Mouse (Mus musculus) CH12.LX (cell line): ENCODE measurements around the gene Klhl33. TPM values are rescaled to one million over a fixed set of nuclear protein-coding genes. Genes with fewer than 3 reads are reported as not detected.

ENCODE experiments used
- DNase-seq: peaks from one replicate; pipeline ENCODE4 v3.0.0-alpha.2; 2013; ENCODE audit errors: extremely low read depth
- H3K27ac ChIP-seq: 2 replicates; pipeline ENCODE4 v1.5.1; 2012; ENCODE audit warnings: low read depth, mild to moderate bottlenecking, control low read depth, moderate library complexity; ENCODE audit not compliant: insufficient read depth
- H3K27me3 ChIP-seq: replicated peaks from 2 replicates; pipeline ENCODE3; 2012; ENCODE audit warnings: inconsistent platforms
- H3K36me3 ChIP-seq, 2 experiments: replicated peaks in 1 of 2; 2 replicates each; pipeline versions ENCODE3 to v1.6.1; 2012; ENCODE audit warnings: inconsistent platforms in 1 of 2, low read length in 1 of 2, mild to moderate bottlenecking in 1 of 2, mixed read lengths in 1 of 2, moderate library complexity in 1 of 2; ENCODE audit not compliant: control insufficient read depth in 1 of 2, insufficient read depth in 1 of 2
- H3K4me1 ChIP-seq, 2 experiments: 2 replicates each; pipeline ENCODE4 v1.6.1; 2012; ENCODE audit warnings: inconsistent platforms in 1 of 2, moderate library complexity in 1 of 2; ENCODE audit not compliant: insufficient read depth in 2 of 2, control insufficient read depth in 1 of 2
- H3K4me2 ChIP-seq: 2 replicates; pipeline ENCODE4 v1.6.1; 2012; ENCODE audit warnings: low read depth, mild to moderate bottlenecking, control low read depth; ENCODE audit not compliant: poor library complexity, insufficient read depth, severe bottlenecking
- H3K4me3 ChIP-seq, 3 experiments: fragments of 150-350 bp in 1 of 3; sonication (generic) in 1 of 3; replicated peaks in 1 of 3; 2 replicates each; pipeline versions ENCODE3 to v1.5.1; 2011 to 2012; ENCODE audit warnings: low read depth in 2 of 3, low read length in 2 of 3, mild to moderate bottlenecking in 2 of 3, moderate library complexity in 2 of 3, control low read depth in 1 of 3, improper control_type of control experiment in 1 of 3, inconsistent platforms in 1 of 3, mixed read lengths in 1 of 3; ENCODE audit not compliant: poor library complexity in 1 of 3
- H3K79me2 ChIP-seq: replicated peaks from 2 replicates; pipeline ENCODE4 v1.6.1; 2012; ENCODE audit warnings: mild to moderate bottlenecking, moderate library complexity; ENCODE audit not compliant: control insufficient read depth, poor library complexity, insufficient read depth, severe bottlenecking; ENCODE audit errors: extremely low read depth
- H3K9ac ChIP-seq: 2 replicates; pipeline ENCODE4 v1.6.1; 2012; ENCODE audit warnings: low read depth, mild to moderate bottlenecking, control low read depth, moderate library complexity; ENCODE audit not compliant: insufficient read depth
- H3K9me3 ChIP-seq: replicated peaks from 2 replicates; pipeline ENCODE3; 2012; ENCODE audit warnings: low read length, inconsistent platforms, mixed read lengths
- BHLHE40 ChIP-seq: IDR thresholded peaks from 2 replicates; pipeline ENCODE4 v1.6.1; 2011; ENCODE audit warnings: mild to moderate bottlenecking, low read depth, low read length, improper control_type of control experiment
- CHD2 ChIP-seq: IDR thresholded peaks from 2 replicates; pipeline ENCODE4 v1.6.1; 2011; ENCODE audit warnings: low read length, improper control_type of control experiment
- ELF1 ChIP-seq: IDR thresholded peaks from 2 replicates; pipeline ENCODE4 v1.6.1; 2014; ENCODE audit warnings: low read depth, mild to moderate bottlenecking, inconsistent platforms, low read length, improper control_type of control experiment
- ETS1 ChIP-seq: conservative IDR thresholded peaks from 2 replicates; pipeline ENCODE4 v1.6.1; 2012; ENCODE audit warnings: low read depth, mild to moderate bottlenecking, inconsistent platforms, low read length, improper control_type of control experiment, moderate library complexity
- GABPA ChIP-seq: IDR thresholded peaks from 2 replicates; pipeline ENCODE4 v1.6.1; 2012; ENCODE audit warnings: low read depth, low read length, improper control_type of control experiment, inconsistent platforms; ENCODE audit not compliant: insufficient replicate concordance
- JUND ChIP-seq: conservative IDR thresholded peaks from 2 replicates; pipeline ENCODE4 v1.6.1; 2011; ENCODE audit warnings: low read depth, low read length, improper control_type of control experiment
- KAT2A ChIP-seq: IDR thresholded peaks from 2 replicates; pipeline ENCODE4 v1.6.1; 2012; ENCODE audit warnings: low read length, improper control_type of control experiment, inconsistent platforms; ENCODE audit not compliant: insufficient replicate concordance
- NELFE ChIP-seq: IDR thresholded peaks from 2 replicates; pipeline ENCODE4 v1.6.1; 2011; ENCODE audit warnings: low read depth, low read length, improper control_type of control experiment
- POLR2A ChIP-seq: IDR thresholded peaks from 2 replicates; pipeline ENCODE4 v1.6.1; 2011; ENCODE audit warnings: low read depth, mild to moderate bottlenecking, improper control_type of control experiment, low read length
- POLR2AphosphoS2 ChIP-seq: IDR thresholded peaks from 2 replicates; pipeline ENCODE4 v1.6.1; 2011; ENCODE audit warnings: low read depth, low read length, improper control_type of control experiment
- SIN3A ChIP-seq: IDR thresholded peaks from 2 replicates; pipeline ENCODE4 v1.6.1; 2012; ENCODE audit warnings: low read length, improper control_type of control experiment, inconsistent platforms
- SMC3 ChIP-seq: IDR thresholded peaks from 2 replicates; pipeline ENCODE4 v1.6.1; 2011; ENCODE audit warnings: low read depth, low read length, improper control_type of control experiment
- TCF12 ChIP-seq: IDR thresholded peaks from 2 replicates; pipeline ENCODE4 v1.6.1; 2014; ENCODE audit warnings: low read depth, mild to moderate bottlenecking, inconsistent platforms, low read length, improper control_type of control experiment
- UBTF ChIP-seq: IDR thresholded peaks from 2 replicates; pipeline ENCODE4 v1.6.1; 2012; ENCODE audit warnings: low read depth, mild to moderate bottlenecking, inconsistent platforms, low read length, improper control_type of control experiment, moderate library complexity
- USF1 ChIP-seq: IDR thresholded peaks from 2 replicates; pipeline ENCODE4 v1.6.1; 2014; ENCODE audit warnings: low read depth, mild to moderate bottlenecking, inconsistent platforms, low read length, improper control_type of control experiment
- USF2 ChIP-seq: conservative IDR thresholded peaks from 2 replicates; pipeline ENCODE4 v1.6.1; 2011; ENCODE audit warnings: low read depth, low read length, improper control_type of control experiment
- ZMIZ1 ChIP-seq: IDR thresholded peaks from 2 replicates; pipeline ENCODE4 v1.6.1; 2012; ENCODE audit warnings: low read depth, mild to moderate bottlenecking, inconsistent platforms, low read length, improper control_type of control experiment
- ZNF384 ChIP-seq: IDR thresholded peaks from 2 replicates; pipeline ENCODE4 v1.6.1; 2012; ENCODE audit warnings: low read depth, low read length, improper control_type of control experiment, inconsistent platforms
- dilution Hi-C: fragments of 300-500 bp; cut with MboI; formaldehyde crosslinking; loops from 2 replicates; pipeline ENCODE4 v1.14.3; 2020; ENCODE audit warnings: low sequenced_read_pairs; ENCODE audit not compliant: extremely low pct_unique_long_range_greater_than_20kb, extremely low pct_ligation_motif_present
- in situ Hi-C: fragments of 300-500 bp; cut with MboI; formaldehyde crosslinking; loops from 3 replicates; pipeline ENCODE4 v1.14.3; 2019; ENCODE audit warnings: low sequenced_read_pairs, low pct_ligation_motif_present, low pct_unique_long_range_greater_than_20kb, mixed read lengths
- polyA plus RNA-seq: library from polyadenylated mRNA; unstranded; fragments of >175 nt; gene quantifications from 2 replicates; pipeline ENCODE4 v1.2.1, GENCODE M21; 2012; ENCODE audit warnings: low read depth; ENCODE audit not compliant: insufficient read length
- total RNA-seq, 2 experiments: library from RNA; depleted of rRNA; stranded (reverse); fragments of 300-350 nt in 1 of 2; fragments of >200 nt in 1 of 2; gene quantifications; 2 replicates each; pipeline ENCODE4 v1.2.3; 2012 to 2014

Klhl33 gene
- total and polyA plus RNA-seq, 3 experiments = not detected

- TF ChIP-seq ZMIZ1 (no peak), POLR2A (no peak), USF2 (no peak), BHLHE40 (peak; percentile 76), JUND (no peak), USF1 (no peak), NELFE (peak; percentile 24; the same call in 1 of the 2 replicates), TCF12 (peak; percentile 67), SIN3A (peak; percentile 93), ELF1 (no peak; the same call in 1 of the 2 replicates), UBTF (no peak), KAT2A (0 out of 2 replicates have a peak, but pooled peaks have one; percentile 40)
Measured at GRCm38 (mm10) chr14:50929951-50930350, 32.6 kb upstream of the Klhl33 start (continued).

- Histone ChIP-seq H3K4me1 (peaks cover 0 to 55% of the 10 kb centered on the region in 2 experiments; a peak in 2 of 4 replicates), H3K4me2 (no peak overlapping the region), H3K9ac (no peak overlapping the region), H3K4me3 (no peak overlapping the region), H3K27ac (no peak overlapping the region), H3K36me3 (peaks cover 27 to 40% of the 10 kb centered on the region in 2 experiments), H3K27me3 (no peaks in the 10 kb centered on the region), H3K79me2 (peaks cover 19% of the 10 kb centered on the region), H3K9me3 (no peaks in the 10 kb centered on the region)
- TF ChIP-seq ZMIZ1 = no peak
- TF ChIP-seq ETS1 = no peak
- no peak for TF ChIP-seq KAT2A
- TF ChIP-seq SMC3 = no peak
- no peak for TF ChIP-seq ZNF384
- no peak for TF ChIP-seq GABPA
- TF ChIP-seq TCF12 = no peak
- TF ChIP-seq POLR2AphosphoS2 = no peak; the same call in 1 of the 2 replicates
- no peak for TF ChIP-seq NELFE
- no peak for TF ChIP-seq UBTF
- TF ChIP-seq SIN3A = no peak
- TF ChIP-seq CHD2 = no peak
- dilution Hi-C loops = no loop called here
- no peak for DNase-seq
- in situ Hi-C loops = no loop called here
Measured at GRCm38 (mm10) chr14:50927366-50927765, 30.1 kb upstream of the Klhl33 start.
